Mouse (Mus musculus): Measurements from ENCODE around the gene Gpr89. TPM values are rescaled to one million over a fixed set of nuclear protein-coding genes. Genes with fewer than 3 reads are reported as not detected.

The Gpr89 gene
- polyA plus RNA-seq, 1 experiment from 2014 or later: 41.6 TPM

DNA sequence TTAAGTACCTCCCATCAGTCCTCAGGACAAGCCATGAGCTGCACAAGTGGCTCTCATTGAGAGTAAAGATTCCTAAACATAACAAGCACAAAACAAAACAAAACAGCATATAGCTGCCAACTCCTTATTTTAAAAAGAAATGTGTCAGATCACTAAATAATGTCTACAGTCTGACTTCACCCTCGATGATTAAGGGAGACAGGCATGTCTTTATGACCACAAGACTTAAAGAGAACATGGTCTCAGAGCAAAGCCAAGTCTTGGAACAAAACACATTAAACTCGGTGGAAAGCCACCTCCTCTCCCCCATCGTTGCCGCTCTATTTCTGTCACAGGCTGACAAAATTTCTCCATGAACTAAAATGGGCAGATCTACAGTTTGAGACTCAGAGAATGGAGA is 19.5 kb upstream of the Gpr89 start:
- ATAC-seq (replicated peaks; ENCODE audit: insufficient number of reproducible peaks, low FRiP score, low TSS enrichment, low read depth) (no peak), DNase-seq (ENCODE audit: low spot score) (no peak)
- H3K27me3 ChIP-seq (ENCODE audit: control insufficient read depth, insufficient read depth, low read length): no peaks in the 10 kb centered on the region
- H3K27ac ChIP-seq (replicated peaks; ENCODE audit: low read depth, low read length): no peak overlapping the region
- no peak overlapping the region for H3K9ac ChIP-seq (replicated peaks; ENCODE audit: low read length)
- no peaks in the 10 kb centered on the region for H3K4me1 ChIP-seq (ENCODE audit: control insufficient read depth, insufficient read depth, low read length)
- no peak overlapping the region for H3K4me3 ChIP-seq (ENCODE audit: low read depth, low read length)
- no peak overlapping the region for H3K4me2 ChIP-seq (ENCODE audit: low read depth, low read length)
- WGBS: 85% methylated on average over 4 of the region's 4 CpGs
- no peaks in the 10 kb centered on the region for H3K36me3 ChIP-seq (replicated peaks; ENCODE audit: control insufficient read depth, insufficient read depth, low read depth, low read length)
- no peaks in the 10 kb centered on the region for H3K9me3 ChIP-seq (replicated peaks; ENCODE audit: control insufficient read depth, low read length)

DNA sequence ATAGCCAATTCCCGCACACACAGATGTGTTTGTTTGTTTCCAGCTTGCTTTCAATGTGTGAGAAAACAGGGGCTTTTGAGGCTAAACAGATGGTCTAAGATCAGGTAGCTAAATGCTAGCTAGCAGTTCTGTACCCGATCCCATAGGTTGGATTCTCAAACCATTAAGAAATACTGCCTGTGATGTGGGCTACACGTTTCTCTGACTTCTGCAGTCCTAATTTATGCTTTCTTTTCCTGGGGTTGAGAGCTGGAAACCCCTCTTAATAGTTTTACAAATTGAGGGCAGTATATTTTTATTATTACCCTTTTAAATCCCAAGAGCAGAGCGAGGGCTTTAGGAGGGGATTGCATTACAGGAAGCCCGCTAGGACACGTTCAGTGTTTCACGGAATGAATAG is 15.8 kb upstream of the Gpr89 start:
- no peak overlapping the region for H3K9ac ChIP-seq (replicated peaks; ENCODE audit: low read length)
- no peaks in the 10 kb centered on the region for H3K27me3 ChIP-seq (ENCODE audit: control insufficient read depth, insufficient read depth, low read length)
- H3K4me2 ChIP-seq (ENCODE audit: low read depth, low read length): no peak overlapping the region
- no peaks in the 10 kb centered on the region for H3K4me1 ChIP-seq (ENCODE audit: control insufficient read depth, insufficient read depth, low read length)
- H3K27ac ChIP-seq (replicated peaks; ENCODE audit: low read depth, low read length): no peak overlapping the region
- 67% methylated on average over 7 of the region's 7 CpGs for WGBS
- no peaks in the 10 kb centered on the region for H3K36me3 ChIP-seq (replicated peaks; ENCODE audit: control insufficient read depth, insufficient read depth, low read depth, low read length)
- no peak for ATAC-seq (replicated peaks; ENCODE audit: insufficient number of reproducible peaks, low FRiP score, low TSS enrichment, low read depth)
- no peaks in the 10 kb centered on the region for H3K9me3 ChIP-seq (replicated peaks; ENCODE audit: control insufficient read depth, low read length)
- DNase-seq (ENCODE audit: low spot score): no peak
- H3K4me3 ChIP-seq (ENCODE audit: low read depth, low read length): no peak overlapping the region

- H3K27ac ChIP-seq (replicated peaks; ENCODE audit: low read depth, low read length): no peak overlapping the region
- H3K4me3 ChIP-seq (ENCODE audit: low read depth, low read length): peak overlapping the region; percentile 99
- peak; percentile 4 for DNase-seq (ENCODE audit: low spot score)
- H3K36me3 ChIP-seq (replicated peaks; ENCODE audit: control insufficient read depth, insufficient read depth, low read depth, low read length): no peaks in the 10 kb centered on the region
- peak overlapping the region; percentile 81 for H3K4me2 ChIP-seq (ENCODE audit: low read depth, low read length)
- WGBS: 49% methylated on average over 9 of the region's 9 CpGs
- H3K27me3 ChIP-seq (ENCODE audit: control insufficient read depth, insufficient read depth, low read length): no peaks in the 10 kb centered on the region
- no peaks in the 10 kb centered on the region for H3K9me3 ChIP-seq (replicated peaks; ENCODE audit: control insufficient read depth, low read length)
- ATAC-seq (replicated peaks; ENCODE audit: insufficient number of reproducible peaks, low FRiP score, low TSS enrichment, low read depth): no peak
- peak overlapping the region; percentile 89; the same call in 1 of the 2 replicates for H3K9ac ChIP-seq (replicated peaks; ENCODE audit: low read length)
- H3K4me1 ChIP-seq (ENCODE audit: control insufficient read depth, insufficient read depth, low read length): no peaks in the 10 kb centered on the region
Measured at GRCm38 (mm10) chr3:96905592-96905991, 446 bp upstream of the Gpr89 start.

DNA sequence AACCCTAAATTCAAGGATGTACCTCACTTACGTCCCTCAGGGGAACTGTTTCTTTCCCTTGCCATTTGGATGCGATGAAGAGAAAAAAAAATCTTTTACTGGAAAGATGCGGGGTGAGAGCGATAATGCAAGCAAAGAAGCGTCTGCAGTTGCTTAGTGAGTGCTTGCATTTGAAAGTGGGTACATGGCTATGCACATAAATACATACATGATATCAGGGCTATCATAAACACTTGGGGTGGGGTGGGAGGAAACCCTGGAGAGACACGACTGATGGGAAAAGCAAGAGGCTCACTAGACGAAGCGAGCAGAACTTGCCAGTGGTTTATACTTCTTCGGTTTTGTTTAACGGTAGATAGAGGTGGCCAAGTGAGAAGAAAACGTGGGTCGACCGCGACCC is 753 bp downstream of the Gpr89 start, which contains the start of gene Gja5:
Gja5 (plus strand) TSS at position 301 of the 400 bp plus-strand sequence.
- Histone ChIP-seq H3K9me3 (replicated peaks; ENCODE audit: control insufficient read depth, low read length) (no peaks in the 10 kb centered on the region), H3K27me3 (ENCODE audit: control insufficient read depth, insufficient read depth, low read length) (no peaks in the 10 kb centered on the region), H3K27ac (replicated peaks; ENCODE audit: low read depth, low read length) (no peak within 1 kb of the TSS), H3K4me3 (ENCODE audit: low read depth, low read length) (peak within 1 kb of the TSS; percentile 99), H3K36me3 (replicated peaks; ENCODE audit: control insufficient read depth, insufficient read depth, low read depth, low read length) (no peaks in the 10 kb centered on the region), H3K9ac (replicated peaks; ENCODE audit: low read length) (peak within 1 kb of the TSS; percentile 89), H3K4me2 (ENCODE audit: low read depth, low read length) (peak within 1 kb of the TSS; percentile 81), H3K4me1 (ENCODE audit: control insufficient read depth, insufficient read depth, low read length) (no peaks in the 10 kb centered on the region)
- ATAC-seq (replicated peaks; ENCODE audit: insufficient number of reproducible peaks, low FRiP score, low TSS enrichment, low read depth) (no peak), DNase-seq (ENCODE audit: low spot score) (no peak)
- 14% methylated on average over 14 of the region's 14 CpGs for WGBS

GRCm38 (mm10) chr3:96902336-96902999 is 2.7 kb downstream of the Gpr89 start:
- Histone ChIP-seq H3K36me3 (replicated peaks; ENCODE audit: control insufficient read depth, insufficient read depth, low read depth, low read length) (no peaks in the 10 kb centered on the region), H3K4me3 (ENCODE audit: low read depth, low read length) (no peak overlapping the region), H3K27me3 (ENCODE audit: control insufficient read depth, insufficient read depth, low read length) (no peaks in the 10 kb centered on the region), H3K4me2 (ENCODE audit: low read depth, low read length) (no peak overlapping the region), H3K27ac (replicated peaks; ENCODE audit: low read depth, low read length) (no peak overlapping the region), H3K9ac (replicated peaks; ENCODE audit: low read length) (no peak overlapping the region), H3K4me1 (ENCODE audit: control insufficient read depth, insufficient read depth, low read length) (no peaks in the 10 kb centered on the region), H3K9me3 (replicated peaks; ENCODE audit: control insufficient read depth, low read length) (no peaks in the 10 kb centered on the region)
- ATAC-seq (replicated peaks; ENCODE audit: insufficient number of reproducible peaks, low FRiP score, low TSS enrichment, low read depth) (no peak), DNase-seq (ENCODE audit: low spot score) (no peak)
- WGBS: 92% methylated on average over 4 of the region's 4 CpGs

- no peaks in the 10 kb centered on the region for H3K4me1 ChIP-seq (ENCODE audit: control insufficient read depth, insufficient read depth, low read length)
- H3K4me3 ChIP-seq (ENCODE audit: low read depth, low read length): no peak overlapping the region
- H3K9ac ChIP-seq (replicated peaks; ENCODE audit: low read length): no peak overlapping the region
- ATAC-seq (replicated peaks; ENCODE audit: insufficient number of reproducible peaks, low FRiP score, low TSS enrichment, low read depth) (no peak), DNase-seq (ENCODE audit: low spot score) (no peak)
- H3K27ac ChIP-seq (replicated peaks; ENCODE audit: low read depth, low read length): no peak overlapping the region
- no peaks in the 10 kb centered on the region for H3K9me3 ChIP-seq (replicated peaks; ENCODE audit: control insufficient read depth, low read length)
- no peaks in the 10 kb centered on the region; the same call in 1 of the 2 replicates for H3K36me3 ChIP-seq (replicated peaks; ENCODE audit: control insufficient read depth, insufficient read depth, low read depth, low read length)
- H3K27me3 ChIP-seq (ENCODE audit: control insufficient read depth, insufficient read depth, low read length): no peaks in the 10 kb centered on the region
- no peak overlapping the region for H3K4me2 ChIP-seq (ENCODE audit: low read depth, low read length)
- 97% methylated on average over 7 of the region's 7 CpGs for WGBS
Measured at GRCm38 (mm10) chr3:96883690-96884089, 21.5 kb downstream of the Gpr89 start.

GRCm38 (mm10) chr3:96882061-96882849 is 22.9 kb downstream of the Gpr89 start:
- Histone ChIP-seq H3K27me3 (ENCODE audit: control insufficient read depth, insufficient read depth, low read length) (no peaks in the 10 kb centered on the region), H3K4me1 (ENCODE audit: control insufficient read depth, insufficient read depth, low read length) (no peaks in the 10 kb centered on the region), H3K9me3 (replicated peaks; ENCODE audit: control insufficient read depth, low read length) (no peaks in the 10 kb centered on the region), H3K4me2 (ENCODE audit: low read depth, low read length) (no peak overlapping the region), H3K36me3 (replicated peaks; ENCODE audit: control insufficient read depth, insufficient read depth, low read depth, low read length) (no peaks in the 10 kb centered on the region; the same call in 1 of the 2 replicates), H3K9ac (replicated peaks; ENCODE audit: low read length) (no peak overlapping the region), H3K4me3 (ENCODE audit: low read depth, low read length) (no peak overlapping the region), H3K27ac (replicated peaks; ENCODE audit: low read depth, low read length) (no peak overlapping the region)
- no peak for DNase-seq (ENCODE audit: low spot score)
- ATAC-seq (replicated peaks; ENCODE audit: insufficient number of reproducible peaks, low FRiP score, low TSS enrichment, low read depth): no peak
- 94% methylated on average over 14 of the region's 14 CpGs for WGBS

GRCm38 (mm10) chr3:96881557-96881956 is 23.6 kb downstream of the Gpr89 start:
- 83% methylated on average over 6 of the region's 6 CpGs for WGBS
- H3K4me3 ChIP-seq (ENCODE audit: low read depth, low read length): no peak overlapping the region
- no peak overlapping the region for H3K4me2 ChIP-seq (ENCODE audit: low read depth, low read length)
- H3K27me3 ChIP-seq (ENCODE audit: control insufficient read depth, insufficient read depth, low read length): no peaks in the 10 kb centered on the region
- H3K27ac ChIP-seq (replicated peaks; ENCODE audit: low read depth, low read length): no peak overlapping the region
- no peak overlapping the region for H3K9ac ChIP-seq (replicated peaks; ENCODE audit: low read length)
- no peaks in the 10 kb centered on the region for H3K4me1 ChIP-seq (ENCODE audit: control insufficient read depth, insufficient read depth, low read length)
- ATAC-seq (replicated peaks; ENCODE audit: insufficient number of reproducible peaks, low FRiP score, low TSS enrichment, low read depth) (no peak), DNase-seq (ENCODE audit: low spot score) (no peak)
- no peaks in the 10 kb centered on the region for H3K9me3 ChIP-seq (replicated peaks; ENCODE audit: control insufficient read depth, low read length)
- no peaks in the 10 kb centered on the region; the same call in 1 of the 2 replicates for H3K36me3 ChIP-seq (replicated peaks; ENCODE audit: control insufficient read depth, insufficient read depth, low read depth, low read length)

Measured in embryonic facial prominence, embryonic 11.5 days (tissue).